Mouse (Mus musculus) CD8-positive naive resting alpha-beta T cell, adult 2 months (primary cell): ENCODE measurements around the gene Bcl7a.
A peak's percentile ranks its signal among the peaks of the same experiment; 100 is the strongest.

ENCODE experiments used
- DNase-seq, 2 experiments: peaks; one replicate each; pipeline ENCODE4 v3.0.0; 2022; ENCODE audit warnings: low read depth in 2 of 2, low spot score in 2 of 2

Bcl7a gene

GRCm38 (mm10) chr5:123327686-123328085 is 15.9 kb upstream of the Bcl7a start:
- no peak for DNase-seq

DNA sequence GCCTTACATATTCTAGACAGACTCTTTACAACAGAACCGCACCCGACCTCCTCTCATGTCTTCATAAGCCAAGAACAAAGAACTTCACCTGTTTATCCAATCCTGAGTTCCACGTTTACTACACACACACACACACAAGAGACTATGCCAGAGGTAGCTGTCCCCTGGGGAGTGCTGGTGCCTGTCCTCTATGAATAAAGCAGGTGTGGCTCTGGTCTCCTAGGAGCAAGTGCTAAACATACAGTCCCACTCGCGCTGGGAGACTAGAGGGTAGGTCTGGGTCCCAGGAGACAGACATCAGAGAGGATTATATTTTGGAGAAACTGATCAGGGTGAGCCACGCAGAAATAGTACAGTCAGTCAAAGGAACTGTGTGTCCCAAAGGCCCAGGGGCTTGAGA is 10.1 kb upstream of the Bcl7a start:
- DNase-seq: no peak

DNA sequence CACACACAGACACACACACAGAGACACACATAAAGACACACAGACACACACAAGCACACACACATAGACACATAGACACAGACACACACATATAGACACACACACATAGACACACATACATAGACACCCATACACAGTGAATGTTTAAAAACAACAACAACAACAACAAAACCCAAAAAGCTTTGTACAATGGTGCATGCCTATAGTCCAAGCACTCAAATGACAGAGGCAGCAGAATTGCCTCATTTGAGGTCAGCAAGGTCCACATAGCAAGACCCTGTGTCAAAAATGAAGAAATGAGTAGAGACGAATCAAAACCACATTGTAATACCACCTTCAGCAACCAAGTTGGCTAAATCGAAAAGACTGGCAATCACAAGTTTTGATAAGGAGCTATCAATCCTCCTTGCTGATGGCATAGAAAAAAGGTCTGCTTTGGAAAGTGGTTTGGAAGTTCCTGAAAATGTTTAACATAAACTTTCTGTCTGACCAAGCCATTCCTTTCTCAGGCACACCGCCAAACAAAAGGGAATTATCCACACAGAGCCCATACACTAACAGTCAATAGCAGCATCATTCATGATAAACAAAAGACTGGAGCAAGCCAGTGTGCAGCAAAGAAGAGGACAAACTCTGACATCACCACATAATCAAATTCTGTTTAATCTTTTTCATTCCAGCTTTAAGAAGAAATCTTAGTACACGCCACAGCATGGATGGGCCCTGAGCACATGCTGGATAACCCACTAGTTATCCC is 7.3 kb upstream of the Bcl7a start:
- no peak for DNase-seq

DNA sequence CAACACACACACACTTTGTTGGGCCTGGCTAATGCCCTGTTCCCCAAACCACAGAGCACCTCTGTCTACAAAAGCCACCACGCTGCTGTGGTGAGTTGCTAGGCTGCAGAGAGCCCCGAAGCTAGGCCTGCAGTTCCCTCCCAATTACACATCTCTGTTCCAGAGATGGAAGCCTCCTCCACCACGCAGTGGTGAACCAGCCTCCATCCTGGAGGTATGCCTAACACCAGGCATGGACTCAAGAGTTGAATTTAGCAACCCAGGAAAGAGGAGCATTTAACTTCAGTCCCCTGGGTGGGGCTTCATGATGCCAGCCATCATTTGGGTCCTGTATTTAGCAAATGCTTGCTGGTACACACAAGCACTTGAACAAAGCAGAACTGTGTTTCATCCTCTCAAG is 5.2 kb upstream of the Bcl7a start:
- DNase-seq: no peak

DNA sequence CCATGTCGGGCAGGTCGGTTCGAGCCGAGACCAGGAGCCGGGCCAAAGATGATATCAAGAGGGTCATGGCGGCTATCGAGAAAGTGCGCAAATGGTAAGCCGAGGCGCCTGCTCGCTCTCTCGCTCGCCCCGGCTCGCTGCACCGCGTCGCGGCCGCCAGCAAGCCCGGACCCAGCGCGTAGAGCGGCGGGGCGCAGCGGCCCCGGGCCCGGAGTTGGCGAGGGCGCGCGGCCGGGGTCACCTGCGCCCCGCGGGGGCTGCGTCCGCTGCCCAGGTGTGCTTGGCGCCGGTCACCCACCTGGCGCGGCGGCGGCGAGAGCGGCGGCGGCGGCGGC is 961 bp downstream of the Bcl7a start:
- no peak for DNase-seq

- peak; percentile 30 to 38 for DNase-seq
Observed at GRCm38 (mm10) chr5:123344963-123345852, 1.6 kb downstream of the Bcl7a start.

- DNase-seq: no peak
Observed at GRCm38 (mm10) chr5:123345853-123346654, 2.4 kb downstream of the Bcl7a start.

DNA sequence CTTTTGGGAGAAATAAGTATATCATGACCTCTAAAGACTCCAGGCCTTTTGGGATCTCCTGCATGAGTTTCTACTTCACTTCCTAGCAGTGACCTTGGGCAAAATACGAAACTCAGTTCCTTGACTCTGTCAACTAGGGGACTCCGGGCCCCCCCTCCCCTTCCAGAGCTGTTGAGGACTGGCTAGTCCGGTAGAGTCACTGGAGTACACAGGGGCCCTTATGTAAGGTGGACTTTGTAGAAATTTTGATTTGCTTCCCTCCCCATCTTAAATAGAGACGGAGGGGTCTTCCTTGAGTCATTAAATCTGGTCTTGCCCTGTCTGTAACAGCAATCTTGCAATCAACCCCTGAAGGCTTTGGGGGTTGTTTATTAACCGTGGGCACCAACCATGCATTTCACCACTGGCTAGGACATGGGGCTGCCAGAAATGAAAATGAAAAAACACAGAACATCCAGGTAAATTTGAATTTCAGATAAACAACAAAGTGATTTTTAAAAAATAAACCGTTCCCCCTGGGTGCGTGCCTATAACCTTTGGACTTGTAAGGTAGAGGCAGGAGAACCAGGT is 3.2 kb downstream of the Bcl7a start:
- no peak for DNase-seq

GRCm38 (mm10) chr5:123347985-123348384 is 4.4 kb downstream of the Bcl7a start:
- DNase-seq: no peak

- DNase-seq: no peak
Observed at GRCm38 (mm10) chr5:123350386-123350785, 6.8 kb downstream of the Bcl7a start.

- no peak for DNase-seq
Observed at GRCm38 (mm10) chr5:123355918-123356317, 12.3 kb downstream of the Bcl7a start.

DNA sequence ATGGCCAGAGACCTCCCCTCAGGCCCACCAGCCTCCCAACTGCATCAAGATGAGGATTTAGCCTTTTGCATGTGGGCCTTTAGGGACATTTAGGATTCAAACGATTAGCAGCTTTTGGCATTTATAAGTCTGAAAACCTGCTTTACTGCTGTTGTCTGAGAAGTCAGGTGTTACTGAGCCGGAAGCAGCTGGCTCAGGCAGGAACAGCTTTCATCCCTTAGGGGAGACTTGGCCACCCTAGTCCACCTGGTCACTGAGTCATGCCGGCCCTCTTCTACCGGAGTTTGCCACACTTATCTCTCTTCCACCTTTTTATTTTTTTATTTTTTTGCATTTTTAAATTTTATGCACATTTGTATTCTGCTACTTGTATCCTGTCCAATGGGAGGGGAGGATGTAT is 13.6 kb downstream of the Bcl7a start:
- no peak for DNase-seq

- DNase-seq: no peak
Observed at GRCm38 (mm10) chr5:123359431-123359830, 15.8 kb downstream of the Bcl7a start.

- no peak for DNase-seq
Observed at GRCm38 (mm10) chr5:123362911-123363310, 19.3 kb downstream of the Bcl7a start.

DNA sequence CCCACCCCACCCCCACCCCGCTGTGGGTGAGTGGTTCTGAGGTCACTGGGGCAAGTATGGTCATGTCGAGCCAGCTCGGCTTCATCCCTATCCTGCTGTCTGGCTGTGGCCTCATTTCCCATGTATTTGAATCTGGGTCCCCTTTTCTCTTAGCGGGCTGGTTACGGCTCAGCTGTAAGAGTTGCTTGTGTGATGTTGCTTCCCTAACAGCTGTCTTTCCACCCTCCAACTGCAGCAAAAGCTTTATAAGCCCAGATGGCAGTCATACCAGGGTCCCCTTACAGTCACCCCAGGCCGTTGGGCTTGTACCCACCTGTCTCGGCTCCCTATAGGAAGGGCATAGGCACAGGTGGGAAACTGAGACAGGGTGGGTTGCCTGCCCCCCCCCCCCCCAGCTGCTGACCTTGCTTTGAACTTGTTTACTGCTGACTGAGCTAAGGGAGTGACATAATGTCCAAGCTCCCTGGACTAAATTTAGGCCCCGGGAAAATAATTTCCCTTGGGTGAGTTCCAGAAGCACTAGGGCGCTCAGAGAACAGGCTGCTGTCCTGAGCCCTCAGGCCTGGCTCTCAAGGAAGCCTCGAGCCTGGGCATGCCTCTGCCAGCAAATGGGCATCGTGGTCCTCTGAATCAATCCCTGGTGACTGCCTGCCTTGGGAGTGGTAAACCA is 20.8 kb downstream of the Bcl7a start:
- DNase-seq: no peak

DNA sequence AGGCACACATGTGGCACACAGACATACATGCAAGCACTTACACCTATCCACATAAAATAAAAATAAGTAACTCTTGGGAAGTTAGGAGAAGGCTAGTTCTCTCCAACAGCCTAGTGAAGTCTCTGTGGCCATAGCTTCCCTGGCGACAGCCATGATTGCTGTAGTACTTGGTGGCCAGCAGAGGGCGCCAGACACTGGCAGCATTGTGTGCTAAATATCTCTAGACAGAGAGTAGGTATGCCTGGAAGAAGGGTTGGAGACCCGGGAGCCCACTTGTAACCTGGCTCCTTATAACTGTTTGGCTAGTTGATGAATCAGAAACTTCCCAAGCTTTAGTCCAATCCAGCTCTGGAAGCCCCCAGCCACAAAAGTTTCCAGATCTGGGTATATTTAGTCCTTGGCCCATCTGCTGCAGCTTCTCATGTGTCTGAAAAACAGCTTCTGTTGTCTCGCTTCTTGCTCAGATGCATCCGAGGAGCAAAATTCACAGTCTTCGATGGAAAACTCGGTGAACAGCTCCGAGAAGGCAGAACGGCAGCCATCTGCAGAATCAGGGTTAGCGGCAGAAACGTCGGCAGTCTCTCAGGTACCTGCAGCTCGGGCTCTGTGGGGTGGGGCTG is 25.3 kb downstream of the Bcl7a start:
- peak in 1 of 2 experiments; percentile 33 for DNase-seq

DNA sequence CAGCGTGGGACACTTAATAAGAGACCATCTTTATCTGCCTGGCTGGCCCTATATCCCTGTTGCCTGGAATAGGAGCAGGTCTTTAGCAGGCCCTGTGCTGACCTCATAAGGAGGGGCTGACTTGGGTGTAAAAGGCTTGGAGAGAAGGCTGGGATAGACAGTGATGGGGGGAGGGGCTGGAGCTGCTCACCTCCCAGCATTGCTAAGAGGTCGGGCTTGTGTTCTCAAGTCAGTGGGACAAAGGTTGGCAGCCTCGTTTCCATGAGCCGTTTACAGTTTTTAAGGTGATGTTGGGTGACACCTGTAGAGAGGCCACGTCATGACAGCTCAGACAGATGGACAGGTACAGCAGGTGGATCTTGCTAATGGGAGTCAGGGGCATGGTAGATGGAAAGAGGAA is 26.4 kb downstream of the Bcl7a start:
- no peak for DNase-seq

DNA sequence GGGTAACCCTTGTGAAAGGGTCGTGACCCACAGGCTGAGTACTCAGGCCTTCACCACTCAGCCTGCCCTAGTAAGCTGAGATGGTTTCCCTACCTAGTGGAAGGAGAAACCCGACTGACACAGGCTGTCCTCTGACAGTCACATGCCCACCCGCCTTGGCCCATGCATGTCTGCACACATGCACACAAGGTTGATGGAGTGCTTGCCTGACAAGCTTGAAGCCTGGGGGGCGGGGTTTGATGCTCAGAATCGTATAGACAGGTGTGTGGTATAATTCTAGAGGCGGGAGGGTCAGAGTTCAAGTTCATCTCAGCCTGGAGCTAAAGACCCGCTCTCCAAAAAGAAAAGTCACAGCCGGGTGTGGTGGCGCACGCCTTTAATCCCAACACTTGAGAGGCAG is 31.6 kb downstream of the Bcl7a start:
- DNase-seq: no peak

DNA sequence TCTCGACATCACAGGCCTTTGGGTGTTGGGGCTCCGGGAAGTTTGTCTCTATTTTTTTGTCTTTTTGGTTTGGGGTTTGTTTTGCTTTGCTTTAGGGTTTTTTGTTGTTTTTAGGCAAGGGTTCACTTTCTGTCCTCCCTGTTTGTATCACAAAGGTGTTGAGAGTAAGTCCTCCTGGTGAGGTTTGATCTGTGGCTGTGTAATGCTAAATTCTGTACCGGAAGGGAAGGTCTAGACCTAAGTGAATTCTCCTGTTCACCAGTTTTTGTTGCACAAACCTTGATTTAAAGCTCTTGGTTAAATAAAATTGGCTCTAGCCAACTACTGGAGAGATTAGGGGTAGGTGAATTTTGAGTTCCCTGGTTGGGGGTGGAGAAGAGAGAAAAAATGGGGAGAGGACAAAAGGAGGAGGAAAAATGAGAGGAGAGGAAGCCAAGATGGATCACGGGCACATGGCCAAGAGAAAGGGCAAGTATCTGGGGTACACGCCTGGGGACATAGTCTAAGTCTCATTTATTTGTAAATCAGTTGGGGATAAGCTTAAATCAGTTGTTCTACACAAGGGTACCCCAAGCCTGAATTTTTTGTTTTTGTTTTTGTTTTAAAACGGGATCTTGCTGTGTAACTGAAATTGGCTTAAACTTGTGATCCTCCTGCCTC is 32.3 kb downstream of the Bcl7a start:
- no peak for DNase-seq

- no peak for DNase-seq
Observed at GRCm38 (mm10) chr5:123376569-123376968, 32.9 kb downstream of the Bcl7a start.
